Mouse (Mus musculus) forebrain, embryonic 11.5 days (tissue): ENCODE measurements at regions not wholly inside any gene's neighbourhood (a gene's known extent, or its start where the extent isn't known, plus 50 kb on each side); places are given as distances from the start of the nearest gene placed in this dataset.

Experiments used
- ATAC-seq: fragments of 200-750 bp; cut with Nextera tagmentation; replicated peaks from 2 replicates; pipeline ENCODE4 v1.8.0; 2017; ENCODE audit warnings: moderate TSS enrichment; ENCODE audit not compliant: low FRiP score
- DNase-seq: peaks from one replicate; pipeline ENCODE4 v3.0.0-alpha.2; 2017; ENCODE audit warnings: low spot score
- H3K27ac ChIP-seq: fragments of 300-500 bp; sonication (generic); 2 replicates; pipeline ENCODE4 v1.5.1; 2014; ENCODE audit warnings: low read depth, low read length
- H3K27me3 ChIP-seq: fragments of 300-500 bp; sonication (generic); 2 replicates; pipeline ENCODE4 v1.6.1; 2014; ENCODE audit warnings: mild to moderate bottlenecking, low read length, mixed read lengths; ENCODE audit not compliant: control insufficient read depth, insufficient read depth
- H3K36me3 ChIP-seq: fragments of 300-500 bp; sonication (generic); 2 replicates; pipeline ENCODE4 v1.6.1; 2014; ENCODE audit warnings: mild to moderate bottlenecking, low read length, moderate library complexity, mixed read lengths; ENCODE audit not compliant: control insufficient read depth, insufficient read depth
- H3K4me1 ChIP-seq: fragments of 300-500 bp; sonication (generic); replicated peaks from 2 replicates; pipeline ENCODE4 v1.6.1; 2014; ENCODE audit warnings: low read length, mixed read lengths; ENCODE audit not compliant: control insufficient read depth, insufficient read depth
- H3K4me2 ChIP-seq: fragments of 300-500 bp; sonication (generic); 2 replicates; pipeline ENCODE4 v1.6.1; 2014; ENCODE audit warnings: low read depth, mild to moderate bottlenecking, low read length, moderate library complexity, mixed read lengths; ENCODE audit not compliant: severe bottlenecking
- H3K4me3 ChIP-seq: fragments of 300-500 bp; sonication (generic); 2 replicates; pipeline ENCODE4 v1.5.1; 2014; ENCODE audit warnings: low read depth, low read length
- H3K9ac ChIP-seq: fragments of 300-500 bp; sonication (generic); 2 replicates; pipeline ENCODE4 v1.6.1; 2014; ENCODE audit warnings: low read length
- H3K9me3 ChIP-seq: fragments of 300-500 bp; sonication (generic); 2 replicates; pipeline ENCODE4 v1.6.1; 2016; ENCODE audit warnings: low read length, mixed read lengths; ENCODE audit not compliant: control insufficient read depth
- WGBS: fragments of 180-500 bp; shearing (Covaris S2); extraction: QIAGEN DNeasy Blood & Tissue Kit; methylation state at CpG from one replicate; pipeline ENCODE4 v1.1.7; 2014; 5-methylcytosine and 5-hydroxymethylcytosine counted together

DNA sequence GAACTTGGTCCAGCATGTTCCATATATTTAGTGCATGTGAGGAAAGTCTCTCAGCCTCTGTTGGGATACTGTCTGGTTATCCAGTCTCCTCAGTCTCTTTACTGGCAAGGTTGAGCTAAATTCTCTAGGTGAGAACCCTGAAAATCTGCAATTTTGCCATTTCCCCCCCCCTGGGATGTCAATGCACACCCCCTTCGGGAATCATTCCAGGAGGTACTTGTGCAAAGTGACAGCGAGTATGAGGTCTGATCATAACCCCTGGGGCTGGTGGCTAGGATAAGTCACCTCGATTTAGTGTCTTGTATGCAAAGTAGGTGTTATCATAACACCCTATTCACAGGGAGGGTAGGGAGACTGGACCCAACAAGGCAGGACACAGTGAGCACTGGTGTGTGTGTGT lies 148.3 kb upstream of the Irf2bp2 start:
- Histone ChIP-seq H3K27me3 (no peaks in the 10 kb centered on the region), H3K36me3 (no peaks in the 10 kb centered on the region), H3K9ac (no peak overlapping the region), H3K9me3 (no peaks in the 10 kb centered on the region), H3K4me2 (no peak overlapping the region), H3K4me1 (no peaks in the 10 kb centered on the region), H3K27ac (no peak overlapping the region), H3K4me3 (no peak overlapping the region)
- WGBS, result 86% methylated on average over 3 of the region's 3 CpGs
- no peak for ATAC-seq
- no peak for DNase-seq

DNA sequence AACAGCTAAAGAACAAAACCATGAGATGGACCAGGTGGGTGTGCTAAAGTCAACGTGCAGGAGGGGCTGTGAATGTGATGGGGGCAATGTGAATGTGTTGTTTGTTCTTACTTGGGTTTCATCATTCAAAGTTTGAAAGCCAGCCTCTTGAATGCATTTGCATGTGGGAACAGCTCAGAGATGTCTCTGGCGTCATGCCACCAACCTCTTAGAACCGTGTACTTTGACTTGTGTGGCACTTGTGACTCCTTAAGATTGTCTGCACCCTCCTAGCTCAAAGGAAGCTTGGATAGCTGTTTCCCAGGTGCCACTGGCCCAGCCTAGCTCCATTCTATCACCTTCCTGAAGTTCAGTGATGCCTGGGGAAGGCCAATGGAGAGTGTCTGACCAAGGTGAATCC lies 147.2 kb upstream of the Irf2bp2 start:
- no peak overlapping the region for H3K4me2 ChIP-seq
- ATAC-seq (no peak), DNase-seq (no peak)
- 82% methylated on average over 3 of the region's 3 CpGs for WGBS
- H3K9me3 ChIP-seq, result no peaks in the 10 kb centered on the region
- H3K4me1 ChIP-seq, result peaks cover 6% of the 10 kb centered on the region; the same call in 1 of the 2 replicates
- no peak overlapping the region for H3K4me3 ChIP-seq
- no peak overlapping the region for H3K27ac ChIP-seq
- H3K27me3 ChIP-seq, result no peaks in the 10 kb centered on the region
- H3K36me3 ChIP-seq, result no peaks in the 10 kb centered on the region
- no peak overlapping the region for H3K9ac ChIP-seq

DNA sequence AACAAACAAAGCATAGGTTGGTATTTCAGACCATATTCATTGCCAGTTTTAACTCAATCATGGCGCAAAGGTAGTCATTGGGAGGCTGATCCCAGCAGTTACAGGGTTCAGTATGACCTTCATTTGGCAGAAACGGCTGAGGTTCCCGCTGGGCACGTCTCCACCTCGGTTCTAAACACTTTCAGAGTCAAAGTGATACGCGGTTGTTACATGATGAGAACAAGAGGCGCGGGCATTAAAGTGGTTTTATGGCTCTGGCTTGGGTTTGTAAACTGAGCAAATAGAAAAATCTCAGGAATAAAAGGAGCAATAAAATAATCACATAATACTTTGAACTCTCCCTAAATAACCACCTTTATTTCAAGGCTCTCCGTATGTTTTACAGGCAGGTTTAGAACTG lies 146.0 kb upstream of the Irf2bp2 start:
- no peak overlapping the region for H3K27ac ChIP-seq
- no peak for ATAC-seq
- no peak overlapping the region for H3K4me3 ChIP-seq
- no peaks in the 10 kb centered on the region for H3K36me3 ChIP-seq
- H3K4me1 ChIP-seq, result peaks cover 10% of the 10 kb centered on the region; the same call in 1 of the 2 replicates
- H3K4me2 ChIP-seq, result no peak overlapping the region
- no peak for DNase-seq
- H3K27me3 ChIP-seq, result no peaks in the 10 kb centered on the region
- H3K9me3 ChIP-seq, result no peaks in the 10 kb centered on the region
- 90% methylated on average over 10 of the region's 10 CpGs for WGBS
- H3K9ac ChIP-seq, result no peak overlapping the region

DNA sequence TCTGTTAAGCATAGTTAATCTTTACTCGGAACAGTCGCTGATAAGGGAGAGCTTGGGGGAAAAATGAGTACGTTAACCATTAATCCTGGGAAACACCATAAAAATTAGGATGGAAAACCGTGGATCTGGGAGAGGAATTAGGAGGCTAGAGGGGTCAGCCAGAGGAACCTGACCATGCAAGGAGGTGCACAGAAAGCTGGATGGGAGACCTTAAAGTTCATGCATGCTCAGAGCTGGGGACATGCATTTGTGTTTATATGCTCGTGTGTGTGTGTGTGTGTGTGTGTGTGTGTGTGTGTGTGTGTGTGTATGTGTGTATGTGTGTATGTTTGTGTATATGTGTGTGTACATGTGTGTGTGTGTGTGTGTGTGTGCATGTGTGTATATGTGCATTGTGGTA lies 143.2 kb upstream of the Irf2bp2 start:
- 73% methylated on average over 5 of the region's 5 CpGs for WGBS
- H3K9me3 ChIP-seq, result no peaks in the 10 kb centered on the region
- H3K4me1 ChIP-seq, result peaks cover 14% of the 10 kb centered on the region; the same call in 1 of the 2 replicates
- DNase-seq (no peak), ATAC-seq (no peak)
- no peak overlapping the region for H3K27ac ChIP-seq
- H3K4me3 ChIP-seq, result no peak overlapping the region
- H3K36me3 ChIP-seq, result no peaks in the 10 kb centered on the region
- no peak overlapping the region for H3K9ac ChIP-seq
- no peak overlapping the region for H3K4me2 ChIP-seq
- no peaks in the 10 kb centered on the region for H3K27me3 ChIP-seq

DNA sequence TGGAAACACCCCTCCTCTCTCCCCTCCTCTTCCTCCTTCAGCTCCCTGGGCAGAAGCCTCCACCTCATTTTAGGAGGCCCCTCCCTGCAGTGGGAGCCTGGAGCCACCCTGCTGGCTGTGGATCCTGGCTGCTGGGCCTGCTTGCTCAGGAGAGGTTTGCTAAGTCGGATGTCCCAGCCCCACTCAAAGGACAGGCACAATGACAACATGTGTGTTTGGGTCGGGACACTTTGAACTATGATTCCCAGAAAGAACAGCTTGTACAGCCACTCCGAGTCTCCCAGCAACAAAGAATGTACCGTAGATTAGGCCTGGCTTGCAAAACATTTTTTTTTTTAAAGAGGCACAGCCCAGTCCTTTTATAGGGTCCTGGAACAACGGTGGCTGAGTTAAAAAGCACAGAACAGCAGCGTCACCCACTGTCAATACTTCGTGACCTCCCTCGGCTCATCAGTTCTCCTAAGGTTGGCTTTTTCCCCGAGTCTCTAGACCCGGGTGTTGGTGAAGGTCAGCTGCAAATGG lies 142.7 kb upstream of the Irf2bp2 start:
- H3K27ac ChIP-seq, result 0 out of 2 replicates have a peak overlapping the region, but pooled peaks have one; percentile 25
- H3K36me3 ChIP-seq, result no peaks in the 10 kb centered on the region
- H3K27me3 ChIP-seq, result no peaks in the 10 kb centered on the region
- no peak overlapping the region for H3K4me2 ChIP-seq
- 0 out of 2 replicates have a peak overlapping the region, but pooled peaks have one; percentile 12 for H3K9ac ChIP-seq
- no peak overlapping the region for H3K4me3 ChIP-seq
- H3K4me1 ChIP-seq, result peaks cover 14% of the 10 kb centered on the region; the same call in 1 of the 2 replicates
- no peaks in the 10 kb centered on the region for H3K9me3 ChIP-seq
- ATAC-seq (no peak), DNase-seq (no peak)
- WGBS, result 33% methylated on average over 10 of the region's 10 CpGs

DNA sequence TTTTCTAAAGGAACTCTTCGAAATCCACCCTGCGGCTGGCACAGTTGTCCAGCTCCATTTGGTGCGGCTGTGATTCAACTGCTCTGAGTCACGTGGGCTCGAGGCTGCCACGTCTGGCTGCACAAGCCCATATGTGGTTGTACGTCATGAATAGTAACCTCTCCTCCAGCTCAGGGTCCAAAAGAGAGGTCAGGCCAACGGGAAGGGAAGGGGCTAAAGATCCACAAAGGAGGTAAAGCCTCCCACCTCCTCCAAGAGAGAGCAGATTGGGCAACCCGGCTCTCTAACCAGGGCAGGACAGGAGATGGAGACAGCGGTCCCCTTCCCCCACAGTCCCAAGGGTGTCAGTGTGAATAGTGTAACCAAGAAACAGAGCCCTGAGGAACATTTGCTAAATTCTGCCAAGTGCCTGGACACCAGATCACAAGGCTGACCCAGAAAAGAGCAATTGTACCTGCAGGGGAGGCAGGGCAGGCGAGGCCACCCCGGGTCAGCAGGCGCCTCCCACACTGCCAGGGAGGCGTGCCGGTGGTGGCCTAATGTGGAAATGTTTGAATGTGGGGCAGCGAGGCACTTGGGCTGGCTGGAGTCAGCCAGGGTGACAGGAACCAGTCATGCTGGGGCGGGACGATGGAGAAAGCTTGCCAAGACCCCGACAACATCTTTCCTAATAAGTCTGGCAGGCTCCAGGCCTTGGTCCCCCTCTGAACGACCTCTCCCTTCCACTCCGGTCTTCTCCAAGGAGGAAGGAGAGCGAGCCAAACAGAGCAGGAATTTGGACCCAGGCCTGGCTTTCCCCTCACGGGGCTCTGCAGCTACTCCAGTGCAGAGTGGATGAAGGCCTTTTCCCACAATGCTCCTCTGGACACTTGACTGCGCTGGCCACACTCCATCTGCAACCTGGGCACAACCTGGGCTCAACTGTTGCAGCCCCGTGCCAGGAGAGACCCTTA lies 142.0 kb upstream of the Irf2bp2 start:
- ATAC-seq (0 out of 2 replicates have a peak, but pooled peaks have one; percentile 34), DNase-seq (peak; percentile 55)
- H3K4me1 ChIP-seq, result peaks cover 14% of the 10 kb centered on the region; the same call in 1 of the 2 replicates
- H3K9ac ChIP-seq, result 0 out of 2 replicates have a peak overlapping the region, but pooled peaks have one; percentile 12
- no peaks in the 10 kb centered on the region for H3K27me3 ChIP-seq
- no peak overlapping the region for H3K4me3 ChIP-seq
- H3K27ac ChIP-seq, result 0 out of 2 replicates have a peak overlapping the region, but pooled peaks have one; percentile 25
- no peaks in the 10 kb centered on the region for H3K36me3 ChIP-seq
- no peak overlapping the region for H3K4me2 ChIP-seq
- no peaks in the 10 kb centered on the region for H3K9me3 ChIP-seq
- 53% methylated on average over 25 of the region's 25 CpGs for WGBS

DNA sequence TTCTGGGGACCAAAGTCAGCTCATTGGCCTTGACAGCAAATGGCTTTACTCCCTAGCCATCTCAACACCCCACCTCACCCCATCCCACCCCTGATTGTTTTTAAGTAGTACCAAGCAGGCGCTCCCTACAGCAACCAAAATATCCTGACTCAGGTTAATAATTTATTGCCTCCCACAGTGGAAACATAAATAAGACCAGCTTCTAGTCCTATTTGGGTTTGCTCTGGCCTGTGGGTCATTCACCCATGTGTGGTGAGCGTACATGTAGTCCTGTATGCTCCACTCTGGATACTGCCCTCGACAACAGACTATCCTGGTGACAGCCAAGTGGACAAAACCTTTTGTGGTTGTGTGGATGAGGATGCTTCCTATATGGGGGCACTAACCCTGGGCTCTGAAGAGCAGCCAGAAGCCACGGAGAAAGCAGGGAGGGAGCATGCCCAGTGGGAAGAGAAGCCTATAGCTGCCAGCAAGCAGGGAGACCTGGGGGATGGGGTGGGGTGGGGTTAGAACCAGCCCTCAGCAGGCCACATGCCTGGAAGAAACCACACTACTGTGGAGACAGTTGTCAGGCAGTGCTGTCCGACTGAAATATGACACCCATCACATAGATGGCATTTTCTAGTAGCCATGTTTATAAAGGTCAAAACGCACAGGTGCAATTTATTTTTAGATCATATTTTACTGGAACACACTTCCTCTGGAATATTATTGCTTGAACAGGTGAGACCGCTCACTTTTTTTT lies 141.1 kb upstream of the Irf2bp2 start:
- 0 out of 2 replicates have a peak, but pooled peaks have one; percentile 25 for ATAC-seq
- Histone ChIP-seq H3K27me3 (no peaks in the 10 kb centered on the region), H3K4me3 (no peak overlapping the region), H3K4me2 (no peak overlapping the region), H3K36me3 (no peaks in the 10 kb centered on the region), H3K4me1 (peaks cover 14% of the 10 kb centered on the region; the same call in 1 of the 2 replicates), H3K27ac (no peak overlapping the region), H3K9ac (no peak overlapping the region), H3K9me3 (no peaks in the 10 kb centered on the region)
- WGBS, result 74% methylated on average over 7 of the region's 7 CpGs
- DNase-seq, result no peak

DNA sequence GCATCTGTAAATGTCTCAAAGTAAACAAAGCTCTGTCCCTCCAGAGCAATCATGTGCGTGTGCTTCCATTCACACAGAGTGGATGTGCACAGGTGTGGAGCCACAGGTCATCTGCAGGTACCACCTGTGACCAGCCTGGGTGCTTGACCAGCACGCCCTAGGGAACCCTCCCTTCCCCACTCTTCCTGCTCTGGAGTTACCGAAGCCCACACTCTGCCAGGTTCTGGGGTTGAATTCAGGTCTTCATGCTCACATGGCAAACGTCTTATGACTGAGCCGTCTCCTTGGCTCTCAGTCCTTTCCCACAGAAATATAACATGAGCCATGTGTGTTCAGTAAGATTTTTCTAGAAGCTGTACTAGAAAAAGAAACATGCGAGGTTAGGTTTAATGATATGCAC lies 140.0 kb upstream of the Irf2bp2 start:
- H3K4me3 ChIP-seq, result no peak overlapping the region
- no peak for ATAC-seq
- DNase-seq, result no peak
- 80% methylated on average over 6 of the region's 6 CpGs for WGBS
- H3K27me3 ChIP-seq, result no peaks in the 10 kb centered on the region
- no peak overlapping the region for H3K4me2 ChIP-seq
- no peaks in the 10 kb centered on the region for H3K36me3 ChIP-seq
- no peak overlapping the region for H3K27ac ChIP-seq
- no peaks in the 10 kb centered on the region for H3K9me3 ChIP-seq
- no peak overlapping the region for H3K9ac ChIP-seq
- peaks cover 14% of the 10 kb centered on the region; the same call in 1 of the 2 replicates for H3K4me1 ChIP-seq
